Mouse (Mus musculus): Measurements from ENCODE around the gene Defa25. TPM values are rescaled to one million over a fixed set of nuclear protein-coding genes. Genes with fewer than 3 reads are reported as not detected.
"Not testable (repeated sequence)": the region's sequence is repeated elsewhere in the genome, so short reads cannot be mapped to it uniquely, and the experiment has no call there.

Gene Defa25
- polyA plus RNA-seq (2015; fragmentation: Nextera tagmentation; extraction: Ambion mirVana), result not detected in 2 replicates

DNA sequence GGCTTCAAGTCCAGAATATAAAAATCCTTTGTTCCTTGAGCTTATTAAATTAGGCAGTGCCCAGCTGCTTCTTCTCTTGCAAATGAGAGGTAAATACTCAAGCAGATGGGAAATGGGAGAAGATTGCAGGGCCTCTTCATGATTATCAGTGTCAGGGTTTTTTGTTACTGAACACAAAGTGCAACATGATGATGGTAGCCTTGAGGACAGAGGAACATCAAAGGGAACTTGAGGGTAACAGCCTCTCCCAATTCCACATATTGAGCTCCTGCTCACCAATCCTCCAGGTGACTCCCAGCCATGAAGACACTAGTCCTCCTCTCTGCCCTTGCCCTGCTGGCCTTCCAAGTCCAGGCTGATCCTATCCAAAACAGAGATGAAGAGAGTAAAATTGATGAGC, at the start of gene Defa25:
Gene Defa25, plus strand, starts transcription at position 301 of the 400 bp plus-strand sequence.
- H3K4me2 ChIP-seq (replicated peaks); H3K27me3 ChIP-seq; H3K9ac ChIP-seq (replicated peaks); H3K4me1 ChIP-seq; H3K9me3 ChIP-seq; H3K36me3 ChIP-seq; ATAC-seq (replicated peaks); H3K27ac ChIP-seq (replicated peaks); H3K4me3 ChIP-seq: not testable (repeated sequence)

DNA sequence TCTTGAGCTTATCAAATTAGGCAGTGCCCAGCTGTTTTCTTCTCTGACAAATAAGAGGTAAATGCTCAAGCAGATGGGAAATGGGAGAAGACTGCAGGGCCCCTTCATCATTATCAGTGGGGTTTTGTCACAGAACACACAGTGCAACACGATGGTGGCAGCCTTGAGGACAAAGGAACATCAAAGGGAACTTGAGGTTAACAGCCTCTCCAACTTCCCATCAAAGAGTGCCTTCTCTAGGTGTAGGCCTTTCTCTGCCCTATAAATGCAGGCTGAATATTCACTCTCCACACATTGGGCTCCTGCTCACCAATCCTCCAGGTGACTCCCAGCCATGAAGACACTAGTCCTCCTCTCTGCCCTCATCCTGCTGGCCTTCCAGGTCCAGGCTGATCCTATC, 29.5 kb upstream of the Defa25 start, which contains the start of gene Defa23:
Gene Defa23, plus strand, starts transcription at position 301 of the 400 bp plus-strand sequence.
- H3K27ac ChIP-seq (replicated peaks); H3K4me3 ChIP-seq; H3K9ac ChIP-seq (replicated peaks); H3K4me2 ChIP-seq (replicated peaks); H3K9me3 ChIP-seq; H3K27me3 ChIP-seq; H3K4me1 ChIP-seq; ATAC-seq (replicated peaks); H3K36me3 ChIP-seq: not testable (repeated sequence)
- no CpG with 5 or more reads among the region's 1 CpGs for WGBS

GRCm38 (mm10) chr8:21064738-21065137, 19.5 kb upstream of the Defa25 start, which contains the start of gene Defa35:
TSS of gene Defa35 (plus strand) at chr8:21065038.
- H3K4me2 ChIP-seq (replicated peaks); H3K27ac ChIP-seq (replicated peaks): not testable (repeated sequence)
- WGBS, result 82% methylated on average over 1 of the region's 1 CpGs

GRCm38 (mm10) chr8:21093106-21093505, 8.9 kb downstream of the Defa25 start:
- Histone ChIP-seq H3K27me3 (no peaks in the 10 kb centered on the region), H3K9ac (replicated peaks) (no peak overlapping the region), H3K4me3 (no peak overlapping the region), H3K36me3 (no peaks in the 10 kb centered on the region), H3K27ac (replicated peaks) (no peak overlapping the region), H3K9me3 (peaks cover 6% of the 10 kb centered on the region), H3K4me1 (no peaks in the 10 kb centered on the region), H3K4me2 (replicated peaks) (no peak overlapping the region)
- ATAC-seq (replicated peaks), result no peak
- 46% methylated on average over 4 of the region's 4 CpGs for WGBS

More at GRCm38 (mm10) chr8:21064738-21065137, 19.5 kb upstream of the Defa25 start, which contains the start of gene Defa35:
- H3K4me3 ChIP-seq; H3K4me1 ChIP-seq; H3K9ac ChIP-seq (replicated peaks); H3K36me3 ChIP-seq; H3K9me3 ChIP-seq; ATAC-seq (replicated peaks); H3K27me3 ChIP-seq: not testable (repeated sequence)

DNA sequence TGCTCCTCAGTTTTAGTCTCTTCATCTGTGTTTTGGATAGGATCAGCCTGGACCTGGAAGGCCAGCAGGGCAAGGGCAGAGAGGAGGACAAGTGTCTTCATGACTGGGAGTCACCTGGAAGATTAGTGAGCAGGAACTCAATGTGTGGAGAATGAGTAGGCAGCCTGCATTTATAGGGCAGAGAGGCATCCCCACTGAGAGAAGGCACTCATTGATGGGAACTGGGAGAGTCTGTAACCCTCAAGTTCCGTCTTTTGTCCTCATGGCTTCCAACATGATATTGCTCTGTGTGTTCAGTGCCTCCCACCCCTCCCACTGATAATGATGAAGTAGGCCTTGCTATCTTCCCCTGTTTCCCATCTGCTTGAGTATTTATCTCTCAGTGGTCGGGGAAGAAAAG, 11.7 kb downstream of the Defa25 start, which contains the start of gene Gm14851:
Gene Gm14851, minus strand, starts transcription at position 101 of the 400 bp plus-strand sequence.
- H3K9ac ChIP-seq (replicated peaks); H3K27me3 ChIP-seq; ATAC-seq (replicated peaks); H3K4me2 ChIP-seq (replicated peaks); H3K36me3 ChIP-seq; H3K9me3 ChIP-seq; H3K4me3 ChIP-seq; H3K4me1 ChIP-seq; H3K27ac ChIP-seq (replicated peaks): not testable (repeated sequence)
- 89% methylated on average over 1 of the region's 2 CpGs for WGBS

DNA sequence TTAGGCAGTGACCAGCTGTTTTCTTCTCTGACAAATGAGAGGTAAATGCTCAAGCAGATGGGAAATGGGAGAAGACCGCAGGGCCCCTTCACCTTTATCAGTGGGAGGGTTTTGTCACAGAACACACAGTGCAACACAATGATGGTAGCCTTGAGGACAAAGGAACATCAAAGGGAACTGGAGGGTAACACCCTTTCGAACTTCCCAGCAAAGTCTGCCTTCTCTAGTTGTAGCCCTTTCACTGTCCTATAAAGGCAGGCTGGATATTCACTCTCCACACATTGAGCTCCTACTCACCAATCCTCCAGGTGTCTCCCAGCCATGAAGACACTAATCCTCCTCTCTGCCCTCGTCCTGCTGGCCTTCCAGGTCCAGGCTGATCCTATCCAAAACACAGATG, 50.1 kb downstream of the Defa25 start, which contains the start of gene Defa30:
Gene Defa30, plus strand, starts transcription at position 301 of the 400 bp plus-strand sequence.
- H3K27me3 ChIP-seq; ATAC-seq (replicated peaks); H3K4me2 ChIP-seq (replicated peaks); H3K27ac ChIP-seq (replicated peaks); H3K9ac ChIP-seq (replicated peaks); H3K36me3 ChIP-seq; H3K9me3 ChIP-seq; H3K4me1 ChIP-seq; H3K4me3 ChIP-seq: not testable (repeated sequence)
- 53% methylated on average over 3 of the region's 3 CpGs for WGBS

Other genes with a start within 250 kb of the Defa25 start
- not detected in 2 replicates for gene Defb33, start 191.8 kb upstream of the Defa25 start, polyA plus RNA-seq (2015; fragmentation: Nextera tagmentation; extraction: Ambion mirVana)
- not detected in 2 replicates for gene Gm15056, start 181.8 kb upstream of the Defa25 start, polyA plus RNA-seq (2015; fragmentation: Nextera tagmentation; extraction: Ambion mirVana)
- gene Gm6040, start 162.4 kb upstream of the Defa25 start, polyA plus RNA-seq (2015; fragmentation: Nextera tagmentation; extraction: Ambion mirVana), result not detected in 2 replicates
- not detected in 2 replicates for gene AY761185, start 139.7 kb upstream of the Defa25 start, polyA plus RNA-seq (2015; fragmentation: Nextera tagmentation; extraction: Ambion mirVana)
- not detected in 2 replicates for gene Defa21, start 58.9 kb upstream of the Defa25 start, polyA plus RNA-seq (2015; fragmentation: Nextera tagmentation; extraction: Ambion mirVana)
- not detected in 2 replicates for gene Defa23, start 29.4 kb upstream of the Defa25 start, polyA plus RNA-seq (2015; fragmentation: Nextera tagmentation; extraction: Ambion mirVana)
- not detected in 2 replicates for gene Defa35, start 19.4 kb upstream of the Defa25 start, polyA plus RNA-seq (2015; fragmentation: Nextera tagmentation; extraction: Ambion mirVana)
- gene Gm14851, start 11.6 kb downstream of the Defa25 start, polyA plus RNA-seq (2015; fragmentation: Nextera tagmentation; extraction: Ambion mirVana), result not detected in 2 replicates
- gene Defa30, start 50.2 kb downstream of the Defa25 start, polyA plus RNA-seq (2015; fragmentation: Nextera tagmentation; extraction: Ambion mirVana), result not detected in 2 replicates
- not detected in 2 replicates for gene Defa22, start 77.8 kb downstream of the Defa25 start, polyA plus RNA-seq (2015; fragmentation: Nextera tagmentation; extraction: Ambion mirVana)
- gene Defa31, start 107.2 kb downstream of the Defa25 start, polyA plus RNA-seq (2015; fragmentation: Nextera tagmentation; extraction: Ambion mirVana), result not detected in 2 replicates
- gene Gm15293, start 117.1 kb downstream of the Defa25 start, polyA plus RNA-seq (2015; fragmentation: Nextera tagmentation; extraction: Ambion mirVana), result not detected in 2 replicates
- not detected in 2 replicates for gene Gm15292, start 165.3 kb downstream of the Defa25 start, polyA plus RNA-seq (2015; fragmentation: Nextera tagmentation; extraction: Ambion mirVana)
- not detected in 2 replicates for gene Defa27, start 231.1 kb downstream of the Defa25 start, polyA plus RNA-seq (2015; fragmentation: Nextera tagmentation; extraction: Ambion mirVana)
- not detected in 2 replicates for gene Defa29, start 242.6 kb downstream of the Defa25 start, polyA plus RNA-seq (2015; fragmentation: Nextera tagmentation; extraction: Ambion mirVana)

Measured in forebrain, embryonic 15.5 days (tissue).